Mouse (Mus musculus) olfactory bulb, adult 2 months (tissue): Measurements from ENCODE around the gene Phc2.

Experiments used
- CTCF ChIP-seq: fragments of 200-500 bp; IDR thresholded peaks from 2 replicates; pipeline ENCODE4 v1.5.1; 2012; ENCODE audit warnings: low read depth, mild to moderate bottlenecking, low read length, moderate library complexity; ENCODE audit not compliant: insufficient read depth
- POLR2A ChIP-seq: fragments of 200-500 bp; IDR thresholded peaks from 2 replicates; pipeline ENCODE4 v1.6.1; 2012; ENCODE audit warnings: mild to moderate bottlenecking, low read depth, low read length, moderate library complexity; ENCODE audit not compliant: insufficient read depth

DNA sequence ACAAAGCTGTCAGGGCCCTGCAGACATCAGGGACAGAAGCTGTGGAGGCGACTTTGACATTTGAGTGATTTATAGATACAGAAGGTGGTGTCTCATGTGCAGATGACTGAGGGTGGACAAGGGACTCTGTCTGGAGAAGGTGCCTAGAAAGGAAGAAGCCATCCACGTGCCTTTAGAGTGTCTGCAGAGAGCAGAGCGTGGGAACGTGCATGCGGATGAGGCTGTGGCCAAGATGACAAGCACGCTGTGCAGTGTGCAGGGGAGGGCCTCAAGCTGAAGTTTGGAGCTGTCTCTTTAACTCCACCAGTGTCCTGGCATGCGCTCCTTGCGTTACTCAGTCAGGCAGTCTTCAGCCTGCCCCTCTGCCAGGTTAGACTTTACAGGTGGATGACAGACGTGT, 34.5 kb downstream of the Phc2 start:
- TF ChIP-seq POLR2A (no peak), CTCF (no peak)
